Mouse (Mus musculus) adrenal gland, postnatal 4 days (tissue): ENCODE results near the gene Gm1113. TPM values are rescaled to one million over a fixed set of nuclear protein-coding genes. Genes with fewer than 3 reads are reported as not detected.

Experiments used
- DNase-seq, 2 experiments: peaks; one replicate each; pipeline ENCODE4 v3.0.0; 2021 to 2022; ENCODE audit warnings: low spot score in 2 of 2, mixed read lengths in 2 of 2
- total RNA-seq, 2 experiments: library from RNA; stranded (reverse); gene quantifications; 2 replicates each; pipeline ENCODE4 v1.2.3; 2021

Gene Gm1113
- total RNA-seq, 2 experiments from 2014 or later, result not detected

- no peak for DNase-seq
Observed at GRCm38 (mm10) chr9:35529141-35529540, 11.1 kb upstream of the Gm1113 start.

GRCm38 (mm10) chr9:35523941-35524411 is 5.9 kb upstream of the Gm1113 start:
- peak in 1 of 2 experiments; percentile 36 for DNase-seq

- no peak for DNase-seq
Observed at GRCm38 (mm10) chr9:35523541-35523940, 5.5 kb upstream of the Gm1113 start.

- DNase-seq, result no peak
Observed at GRCm38 (mm10) chr9:35522821-35523515, 4.9 kb upstream of the Gm1113 start.

- DNase-seq, result no peak
Observed at GRCm38 (mm10) chr9:35522241-35522640, 4.2 kb upstream of the Gm1113 start.

GRCm38 (mm10) chr9:35520631-35521348 is 2.7 kb upstream of the Gm1113 start:
- DNase-seq, result no peak

GRCm38 (mm10) chr9:35516711-35517110 is 1.4 kb downstream of the Gm1113 start:
- DNase-seq, result no peak

GRCm38 (mm10) chr9:35516182-35516581 is 1.9 kb downstream of the Gm1113 start:
- no peak for DNase-seq

GRCm38 (mm10) chr9:35513900-35514299 is 4.2 kb downstream of the Gm1113 start:
- DNase-seq, result no peak

GRCm38 (mm10) chr9:35508234-35508633 is 9.8 kb downstream of the Gm1113 start:
- no peak for DNase-seq

GRCm38 (mm10) chr9:35502361-35503000 is 15.6 kb downstream of the Gm1113 start:
- DNase-seq, result no peak

- DNase-seq, result no peak
Observed at GRCm38 (mm10) chr9:35499946-35500345, 18.1 kb downstream of the Gm1113 start.

- no peak for DNase-seq
Observed at GRCm38 (mm10) chr9:35495471-35495870, 22.6 kb downstream of the Gm1113 start.

- no peak for DNase-seq
Observed at GRCm38 (mm10) chr9:35494937-35495336, 23.1 kb downstream of the Gm1113 start.

GRCm38 (mm10) chr9:35493733-35494092 is 24.4 kb downstream of the Gm1113 start:
- DNase-seq, result no peak

GRCm38 (mm10) chr9:35493033-35493732 is 24.9 kb downstream of the Gm1113 start:
- no peak for DNase-seq

GRCm38 (mm10) chr9:35491109-35491866 is 26.8 kb downstream of the Gm1113 start:
- no peak for DNase-seq

GRCm38 (mm10) chr9:35488496-35488895 is 29.6 kb downstream of the Gm1113 start:
- no peak for DNase-seq

GRCm38 (mm10) chr9:35486616-35487015 is 31.5 kb downstream of the Gm1113 start:
- DNase-seq, result no peak

GRCm38 (mm10) chr9:35483949-35484348 is 34.1 kb downstream of the Gm1113 start:
- no peak for DNase-seq
